29 mouse cellular contexts compared by ENCODE assay signal in genomic region chr2:70218469-70218868, GRCm38 (mm10).
DNase-seq lines count a peak whose midpoint lies in the region; ATAC-seq lines count a peak whose summit lies in the region.
"Had no signal": no experiment of that assay in that cellular context is flagged by ENCODE, and none has a peak within 500 bp of the region (broad histone marks: within the 10 kb centered on the region; RNA-seq: fewer than 3 reads in every experiment).

No protein-coding gene starts in this region.

- H3K4me1 ChIP-seq in forebrain, embryonic 11.5 days (replicated peaks; ENCODE audit: control insufficient read depth, insufficient read depth, low read length) = no peaks in the 10 kb centered on the region
- H3K4me1 ChIP-seq in forebrain, embryonic 14.5 days (ENCODE audit: control insufficient read depth, insufficient read depth, low read length) = peaks cover 8% of the 10 kb centered on the region
- H3K4me1 ChIP-seq in limb, embryonic 12.5 days (replicated peaks) = peaks cover 24% of the 10 kb centered on the region
- H3K4me1 ChIP-seq in limb, embryonic 10.5 days = peaks cover 35% of the 10 kb centered on the region
- H3K4me1 ChIP-seq in forebrain, embryonic 15.5 days = peaks cover 8% of the 10 kb centered on the region; the same call in 1 of the 2 replicates
- H3K4me1 ChIP-seq in midbrain, embryonic 16.5 days (ENCODE audit: control insufficient read depth, insufficient read depth, low read length) = peaks cover 9% of the 10 kb centered on the region
- H3K4me1 ChIP-seq: embryonic facial prominence, embryonic 12.5 days; limb, embryonic 15.5 days; liver, embryonic 13.5 days; megakaryocyte, embryonic 14.5 days had no signal

- H3K27ac ChIP-seq in forebrain, embryonic 11.5 days (ENCODE audit: low read depth, low read length) = 0 out of 2 replicates have a peak overlapping the region, but pooled peaks have one; percentile 6
- H3K27ac ChIP-seq in forebrain, embryonic 14.5 days (ENCODE audit: low read depth, low read length) = no peak overlapping the region
- no peak overlapping the region for H3K27ac ChIP-seq in limb, embryonic 12.5 days
- no peak overlapping the region for H3K27ac ChIP-seq in limb, embryonic 10.5 days
- H3K27ac ChIP-seq in forebrain, embryonic 15.5 days (replicated peaks) = 0 out of 2 replicates have a peak overlapping the region, but pooled peaks have one; percentile 24
- H3K27ac ChIP-seq in midbrain, embryonic 16.5 days (ENCODE audit: low read length) = 0 out of 2 replicates have a peak overlapping the region, but pooled peaks have one; percentile 3
- H3K27ac ChIP-seq: embryonic facial prominence, embryonic 12.5 days; limb, embryonic 15.5 days; liver, embryonic 13.5 days; neural tube, embryonic 15.5 days; stomach, postnatal 0 days had no signal

- ATAC-seq in forebrain, embryonic 11.5 days (replicated peaks; ENCODE audit: low FRiP score) = no peak
- no peak for ATAC-seq in forebrain, embryonic 14.5 days
- ATAC-seq in limb, embryonic 12.5 days (ENCODE audit: insufficient number of reproducible peaks, insufficient read depth, low FRiP score, low TSS enrichment, low read depth) = no peak
- ATAC-seq in forebrain, embryonic 15.5 days (replicated peaks) = no peak
- no peak for ATAC-seq in midbrain, embryonic 16.5 days
- ATAC-seq: activated CD4-positive, CD25-positive, alpha-beta regulatory T cell, adult 4 months; lung, postnatal 0 days had no signal

- no peak overlapping the region for H3K4me3 ChIP-seq in forebrain, embryonic 11.5 days (ENCODE audit: low read depth, low read length)
- no peak overlapping the region for H3K4me3 ChIP-seq in forebrain, embryonic 14.5 days (ENCODE audit: low read depth, low read length)
- H3K4me3 ChIP-seq in limb, embryonic 12.5 days (replicated peaks) = no peak overlapping the region
- no peak overlapping the region for H3K4me3 ChIP-seq in limb, embryonic 10.5 days
- no peak overlapping the region for H3K4me3 ChIP-seq in forebrain, embryonic 15.5 days
- no peak overlapping the region for H3K4me3 ChIP-seq in midbrain, embryonic 16.5 days (ENCODE audit: low read depth, low read length)
- H3K4me3 ChIP-seq: embryonic facial prominence, embryonic 12.5 days; limb, embryonic 15.5 days; liver, embryonic 13.5 days; megakaryocyte, embryonic 14.5 days; neural tube, embryonic 15.5 days had no signal

- no peak overlapping the region for H3K9ac ChIP-seq in forebrain, embryonic 11.5 days (ENCODE audit: low read length)
- no peak overlapping the region for H3K9ac ChIP-seq in forebrain, embryonic 14.5 days (ENCODE audit: low read length)
- no peak overlapping the region for H3K9ac ChIP-seq in limb, embryonic 12.5 days (replicated peaks)
- H3K9ac ChIP-seq in forebrain, embryonic 15.5 days (replicated peaks) = no peak overlapping the region
- H3K9ac ChIP-seq in midbrain, embryonic 16.5 days (ENCODE audit: low read depth, low read length) = no peak overlapping the region
- H3K9ac ChIP-seq: embryonic facial prominence, embryonic 12.5 days; limb, embryonic 15.5 days; liver, embryonic 13.5 days; neural tube, embryonic 15.5 days had no signal

- no peaks in the 10 kb centered on the region for H3K36me3 ChIP-seq in forebrain, embryonic 11.5 days (ENCODE audit: control insufficient read depth, insufficient read depth, low read length)
- H3K36me3 ChIP-seq in forebrain, embryonic 14.5 days (ENCODE audit: control insufficient read depth, insufficient read depth, low read length) = no peaks in the 10 kb centered on the region
- no peaks in the 10 kb centered on the region for H3K36me3 ChIP-seq in limb, embryonic 12.5 days
- H3K36me3 ChIP-seq in limb, embryonic 10.5 days = no peaks in the 10 kb centered on the region
- H3K36me3 ChIP-seq in forebrain, embryonic 15.5 days = no peaks in the 10 kb centered on the region
- no peaks in the 10 kb centered on the region for H3K36me3 ChIP-seq in midbrain, embryonic 16.5 days (ENCODE audit: control insufficient read depth, insufficient read depth, low read length)
- H3K36me3 ChIP-seq: embryonic facial prominence, embryonic 12.5 days; limb, embryonic 15.5 days; liver, embryonic 13.5 days; neural tube, embryonic 15.5 days had no signal

- no peak overlapping the region for H3K4me2 ChIP-seq in forebrain, embryonic 11.5 days (ENCODE audit: low read depth, low read length, severe bottlenecking)
- H3K4me2 ChIP-seq in forebrain, embryonic 14.5 days (ENCODE audit: low read length) = no peak overlapping the region
- H3K4me2 ChIP-seq in limb, embryonic 12.5 days = peak overlapping the region; percentile 21; the same call in 1 of the 2 replicates
- no peak overlapping the region for H3K4me2 ChIP-seq in forebrain, embryonic 15.5 days (replicated peaks)
- H3K4me2 ChIP-seq in midbrain, embryonic 16.5 days (ENCODE audit: low read length) = no peak overlapping the region
- H3K4me2 ChIP-seq: embryonic facial prominence, embryonic 12.5 days; limb, embryonic 15.5 days; liver, embryonic 13.5 days; neural tube, embryonic 15.5 days had no signal

- no peaks in the 10 kb centered on the region; the same call in 1 of the 2 replicates for H3K27me3 ChIP-seq in forebrain, embryonic 11.5 days (ENCODE audit: control insufficient read depth, insufficient read depth, low read length)
- H3K27me3 ChIP-seq in forebrain, embryonic 14.5 days (replicated peaks; ENCODE audit: control insufficient read depth, insufficient read depth, low read length) = no peaks in the 10 kb centered on the region
- peaks cover 29% of the 10 kb centered on the region; the same call in 1 of the 2 replicates for H3K27me3 ChIP-seq in limb, embryonic 12.5 days
- H3K27me3 ChIP-seq in limb, embryonic 10.5 days (ENCODE audit: low read depth, poor library complexity, severe bottlenecking) = peaks cover 36% of the 10 kb centered on the region; the same call in 1 of the 2 replicates
- H3K27me3 ChIP-seq in forebrain, embryonic 15.5 days = no peaks in the 10 kb centered on the region
- no peaks in the 10 kb centered on the region for H3K27me3 ChIP-seq in midbrain, embryonic 16.5 days (ENCODE audit: control insufficient read depth, insufficient read depth, low read depth, low read length)
- H3K27me3 ChIP-seq: CH12.LX; embryonic facial prominence, embryonic 12.5 days; limb, embryonic 15.5 days; megakaryocyte, embryonic 14.5 days; neural tube, embryonic 15.5 days had no signal

- DNase-seq in forebrain, embryonic 11.5 days (ENCODE audit: low spot score) = peak; percentile 27
- DNase-seq in forebrain, embryonic 14.5 days (ENCODE audit: low spot score) = no peak
- DNase-seq in limb, embryonic 10.5 days (ENCODE audit: low spot score) = no peak
- no peak for DNase-seq in left cerebral cortex, adult 18-20 months (ENCODE audit: low spot score in 2 of 2)
- DNase-seq in c-Kit-positive CD71-positive TER-119-positive erythroid progenitor cells, embryonic 14.5 days (ENCODE audit: low spot score) = no peak
- DNase-seq: adrenal gland, adult 2 months; adrenal gland, postnatal 36 days; cerebellum, adult 11 months; embryo, embryonic 11 days; gastrocnemius, postnatal 10 days; kidney, adult 11 months; kidney, postnatal 14 days; liver, embryonic 13.5 days; lung, adult 18-20 months; lung, postnatal 4 days; right cerebral cortex, adult 18-20 months; right cerebral cortex, postnatal 4 days; thymus, postnatal 4 days had no signal

- no peaks in the 10 kb centered on the region for H3K9me3 ChIP-seq in forebrain, embryonic 11.5 days (ENCODE audit: control insufficient read depth, low read length)
- no peaks in the 10 kb centered on the region for H3K9me3 ChIP-seq in forebrain, embryonic 14.5 days (replicated peaks; ENCODE audit: control insufficient read depth, low read length)
- H3K9me3 ChIP-seq in limb, embryonic 12.5 days = no peaks in the 10 kb centered on the region
- no peaks in the 10 kb centered on the region for H3K9me3 ChIP-seq in limb, embryonic 10.5 days (replicated peaks)
- no peaks in the 10 kb centered on the region for H3K9me3 ChIP-seq in forebrain, embryonic 15.5 days
- H3K9me3 ChIP-seq in midbrain, embryonic 16.5 days (replicated peaks; ENCODE audit: control insufficient read depth, low read length, poor library complexity, severe bottlenecking) = no peaks in the 10 kb centered on the region
- H3K9me3 ChIP-seq: embryonic facial prominence, embryonic 12.5 days; limb, embryonic 15.5 days; liver, embryonic 13.5 days; megakaryocyte, embryonic 14.5 days; neural tube, embryonic 15.5 days had no signal

- 52% methylated on average over 8 of the region's 8 CpGs for WGBS in forebrain, embryonic 11.5 days
- 24% methylated on average over 8 of the region's 8 CpGs for WGBS in forebrain, embryonic 14.5 days
- 25% methylated on average over 8 of the region's 8 CpGs for WGBS in limb, embryonic 12.5 days
- WGBS in limb, embryonic 10.5 days = 53% methylated on average over 8 of the region's 8 CpGs
- 37% methylated on average over 8 of the region's 8 CpGs for WGBS in forebrain, embryonic 15.5 days
- WGBS in midbrain, embryonic 16.5 days = 54% methylated on average over 8 of the region's 8 CpGs

Comparison
In these comparisons a context has a peak if more than half of its experiments do, and no peak if none do; other contexts are left out.
1. H3K27ac ChIP-seq: peak in forebrain, embryonic 11.5 days (single experiment), forebrain, embryonic 15.5 days (single experiment) and midbrain, embryonic 16.5 days (single experiment); none in forebrain, embryonic 14.5 days (single experiment), limb, embryonic 12.5 days (single experiment) and limb, embryonic 10.5 days (single experiment).